Mouse (Mus musculus) lung, adult 2 months (tissue): ENCODE results near the gene Ccne1. TPM values are rescaled to one million over a fixed set of nuclear protein-coding genes. Genes with fewer than 3 reads are reported as not detected.

Source experiments
- DNase-seq: peaks from one replicate; pipeline ENCODE4 v3.0.0; 2022
- H3K4me1 ChIP-seq: fragments of 200-500 bp; 2 replicates; pipeline ENCODE4 v1.6.1; 2011; ENCODE audit warnings: low read length; ENCODE audit not compliant: control insufficient read depth, insufficient read depth
- H3K4me3 ChIP-seq: fragments of 200-500 bp; replicated peaks from 2 replicates; pipeline ENCODE3; 2011; ENCODE audit warnings: low read depth, mild to moderate bottlenecking, control low read depth, low read length; ENCODE audit errors: extremely low read depth
- CTCF ChIP-seq: fragments of 200-500 bp; IDR thresholded peaks from 2 replicates; pipeline ENCODE4 v1.5.1; 2011; ENCODE audit warnings: mild to moderate bottlenecking, low read length, control low read depth; ENCODE audit not compliant: insufficient read depth
- POLR2A ChIP-seq: fragments of 200-500 bp; IDR thresholded peaks from 2 replicates; pipeline ENCODE4 v1.6.1; 2011; ENCODE audit warnings: low read depth, mild to moderate bottlenecking, control low read depth, low read length, borderline replicate concordance; ENCODE audit errors: extremely low read depth
- WGBS: fragments of 180-500 bp; shearing (Covaris S2); methylation state at CpG from one replicate; pipeline ENCODE4 v1.1.7; 2018; 5-methylcytosine and 5-hydroxymethylcytosine counted together
- polyA plus RNA-seq: library from polyadenylated mRNA; depleted of rRNA; stranded (reverse); fragments of >200 nt; gene quantifications from 2 replicates; pipeline ENCODE4 v1.2.3, GENCODE M21; 2012; rRNA removed

Ccne1 gene
- polyA plus RNA-seq, result 1.2 and 1.7 TPM in 2 replicates

DNA sequence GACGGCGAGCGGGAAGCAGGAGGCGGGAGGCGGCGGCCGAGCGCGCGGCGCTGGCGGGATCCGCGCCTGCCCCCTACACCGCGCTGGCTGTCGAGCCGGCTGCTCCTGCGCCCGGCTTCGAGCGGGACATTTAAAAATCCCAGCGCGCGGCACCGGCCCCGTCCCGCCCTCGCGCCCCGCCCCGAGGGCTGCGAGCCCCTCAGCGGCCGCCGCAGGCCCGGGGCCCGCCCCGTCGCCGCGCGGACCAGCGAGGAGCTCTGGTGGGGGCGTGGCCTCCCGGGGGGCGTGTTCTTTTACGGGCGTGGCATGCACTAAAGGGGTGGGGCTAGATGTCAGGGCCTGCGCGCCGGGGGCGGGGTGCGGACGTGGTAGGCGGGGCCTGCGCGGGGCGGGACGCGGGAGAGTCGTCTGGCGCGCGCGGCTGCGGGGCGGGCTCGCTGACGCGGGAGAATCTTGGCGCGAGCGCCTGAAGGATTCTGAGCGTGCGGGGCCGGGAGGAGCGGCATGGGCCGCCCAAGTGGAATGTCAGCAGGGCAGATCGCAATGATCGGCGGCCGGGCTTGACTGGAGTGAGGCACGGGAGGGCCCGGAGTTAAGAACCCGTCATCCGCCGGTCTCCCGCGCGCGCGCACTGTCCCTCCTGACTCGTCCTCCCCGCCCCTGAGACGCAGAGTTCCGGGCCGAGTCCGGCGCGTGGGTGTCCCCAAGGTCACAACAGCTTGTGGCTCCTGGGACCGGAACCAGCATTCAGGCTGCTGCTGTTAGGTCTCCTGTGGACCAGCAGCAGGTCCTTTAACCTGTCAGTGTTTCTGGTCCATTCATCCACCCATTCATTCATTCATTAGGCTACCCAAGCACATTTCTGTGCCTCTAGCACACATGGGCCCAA lies at the start of gene Ccne1:
Ccne1 (minus strand) TSS at position 164 of the 889 bp plus-strand sequence.
- under 1% methylated on average over 101 of the region's 102 CpGs for WGBS
- H3K4me1 ChIP-seq, result peaks cover 5% of the 10 kb centered on the region; the same call in 1 of the 2 replicates
- peak within 1 kb of the TSS; percentile 68 for H3K4me3 ChIP-seq
- TF ChIP-seq CTCF, result no peak
- TF ChIP-seq POLR2A, result 0 out of 2 replicates have a peak, but pooled peaks have one; percentile 8
- DNase-seq, result peak; percentile 100

GRCm38 (mm10) chr7:38155829-38156228 lies 48.5 kb upstream of the Ccne1 start:
- Histone ChIP-seq H3K4me1 (no peaks in the 10 kb centered on the region), H3K4me3 (no peak overlapping the region)
- TF ChIP-seq POLR2A, result no peak
- TF ChIP-seq CTCF, result no peak
- no peak for DNase-seq
- 67% methylated on average over 5 of the region's 5 CpGs for WGBS

- H3K4me3 ChIP-seq, result no peak overlapping the region
- H3K4me1 ChIP-seq, result no peaks in the 10 kb centered on the region
- TF ChIP-seq POLR2A (no peak), CTCF (no peak)
- no peak for DNase-seq
- WGBS, result 78% methylated on average over 3 of the region's 3 CpGs
Measured at GRCm38 (mm10) chr7:38152571-38152970, 45.2 kb upstream of the Ccne1 start.

DNA sequence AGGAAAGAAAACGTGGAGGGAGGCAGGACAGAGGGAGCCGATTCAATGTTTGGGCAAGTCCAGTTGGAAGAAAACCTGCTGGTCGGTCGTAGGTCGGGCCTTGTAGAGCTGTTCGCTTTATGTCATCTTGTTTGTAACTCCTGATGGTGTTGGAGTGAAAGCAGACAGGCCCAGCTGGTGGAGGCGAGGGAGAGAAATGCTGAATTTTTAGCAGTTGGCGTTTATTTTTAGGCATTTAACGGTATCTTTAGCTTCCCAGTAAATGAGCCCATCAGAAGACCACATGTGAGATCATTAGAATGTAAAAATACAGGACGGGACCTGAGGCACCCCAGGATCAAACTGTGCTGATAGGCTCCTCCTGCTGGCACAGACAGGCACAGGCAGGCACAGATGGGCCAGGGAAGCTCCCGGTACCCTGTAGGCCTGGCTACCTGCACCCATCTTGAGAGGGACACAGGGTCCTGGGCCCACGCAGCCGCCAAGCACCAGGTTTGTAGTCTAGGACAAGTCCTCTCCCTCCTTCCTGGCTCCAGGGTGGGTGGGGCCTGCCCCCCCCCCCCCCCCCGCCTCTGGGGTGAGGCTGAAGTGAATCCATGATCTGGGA lies 44.5 kb upstream of the Ccne1 start:
- Histone ChIP-seq H3K4me3 (no peak overlapping the region), H3K4me1 (no peaks in the 10 kb centered on the region)
- TF ChIP-seq CTCF (no peak), POLR2A (no peak)
- no peak for DNase-seq
- 58% methylated on average over 14 of the region's 14 CpGs for WGBS

DNA sequence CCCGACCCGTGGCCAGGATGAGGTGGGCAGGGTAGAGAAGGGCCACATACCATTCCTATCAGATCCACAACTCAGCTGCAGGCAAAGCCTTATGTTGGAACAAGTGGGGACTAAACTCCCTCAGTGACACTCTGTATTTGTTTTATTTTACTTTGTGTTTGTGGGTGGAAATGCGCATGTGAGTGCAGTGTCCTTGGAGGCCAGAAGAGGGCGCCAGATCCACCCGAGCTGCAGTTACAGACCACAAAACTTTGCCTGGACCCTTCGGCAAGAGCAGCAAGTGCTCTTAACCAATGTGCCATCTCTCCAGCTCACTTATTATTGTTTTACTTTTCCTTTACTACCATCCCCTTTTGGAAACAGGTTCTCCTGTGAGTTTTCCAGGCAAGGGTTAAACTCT lies 40.1 kb upstream of the Ccne1 start:
- Histone ChIP-seq H3K4me1 (no peaks in the 10 kb centered on the region), H3K4me3 (no peak overlapping the region)
- WGBS, result 89% methylated on average over 6 of the region's 6 CpGs
- no peak for TF ChIP-seq POLR2A
- TF ChIP-seq CTCF, result no peak
- DNase-seq, result no peak

GRCm38 (mm10) chr7:38141747-38142545 lies 34.6 kb upstream of the Ccne1 start:
- H3K4me3 ChIP-seq, result no peak overlapping the region
- TF ChIP-seq CTCF (peak; percentile 77), POLR2A (no peak)
- DNase-seq, result peak; percentile 80
- H3K4me1 ChIP-seq, result no peaks in the 10 kb centered on the region
- WGBS, result 58% methylated on average over 13 of the region's 13 CpGs

GRCm38 (mm10) chr7:38140324-38140723 lies 33.0 kb upstream of the Ccne1 start:
- Histone ChIP-seq H3K4me3 (no peak overlapping the region), H3K4me1 (no peaks in the 10 kb centered on the region)
- WGBS, result 48% methylated on average over 9 of the region's 9 CpGs
- DNase-seq, result no peak
- TF ChIP-seq POLR2A, result no peak
- no peak for TF ChIP-seq CTCF

- 82% methylated on average over 5 of the region's 5 CpGs for WGBS
- TF ChIP-seq POLR2A (no peak), CTCF (no peak)
- no peak overlapping the region for H3K4me3 ChIP-seq
- H3K4me1 ChIP-seq, result no peaks in the 10 kb centered on the region
- no peak for DNase-seq
Measured at GRCm38 (mm10) chr7:38134471-38134870, 27.1 kb upstream of the Ccne1 start.

GRCm38 (mm10) chr7:38131186-38131585 lies 23.9 kb upstream of the Ccne1 start:
- TF ChIP-seq CTCF (peak; percentile 45), POLR2A (no peak)
- peak; percentile 16 for DNase-seq
- 20% methylated on average over 5 of the region's 5 CpGs for WGBS
- no peak overlapping the region for H3K4me3 ChIP-seq
- no peaks in the 10 kb centered on the region for H3K4me1 ChIP-seq
